In the genomic region with DNA sequence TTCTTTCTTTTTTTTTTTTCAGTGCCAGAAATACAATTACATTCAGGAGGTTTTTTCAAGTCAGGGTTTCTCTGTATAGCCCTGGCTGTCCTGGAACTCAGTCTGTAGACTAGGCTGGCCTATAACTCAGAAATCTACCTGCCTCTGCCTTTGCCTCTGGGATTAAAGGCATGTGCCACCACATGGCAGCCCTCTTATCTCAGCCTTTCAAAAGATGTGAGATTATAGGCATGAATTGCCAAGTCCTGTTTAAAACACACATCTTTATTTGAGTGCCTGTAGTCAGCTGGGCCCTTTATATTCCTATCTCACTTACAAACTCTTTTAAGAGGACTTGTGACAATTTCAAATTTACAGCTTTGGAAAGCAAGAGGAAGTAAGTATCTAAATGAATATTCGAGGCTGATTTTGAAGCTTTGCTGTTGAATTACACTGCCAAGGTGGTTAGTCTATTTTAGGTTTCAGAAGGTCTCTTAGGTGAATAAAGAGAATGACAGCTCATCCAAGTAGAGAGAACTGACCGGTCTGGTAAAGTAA, we compare ENCODE assay signal across 9 mouse cellular contexts. TPM values are rescaled to one million over a fixed set of nuclear protein-coding genes. Genes with fewer than 3 reads are reported as not detected.
DNase-seq lines count a peak whose midpoint lies in the region; ATAC-seq and TF ChIP-seq lines count a peak whose summit lies in the region.
"Had no signal": no experiment of that assay in that cellular context is flagged by ENCODE, and none has a peak within 500 bp of the region (broad histone marks: within the 10 kb centered on the region; RNA-seq: fewer than 3 reads in every experiment).

No protein-coding gene starts in this region.

- peaks cover 15% of the 10 kb centered on the region; the same call in 1 of the 2 replicates for H3K4me1 ChIP-seq in kidney, adult 2 months (ENCODE audit: control insufficient read depth, insufficient read depth, low read length)
- peaks cover 17% of the 10 kb centered on the region for H3K4me1 ChIP-seq in embryonic facial prominence, embryonic 12.5 days
- H3K4me1 ChIP-seq in hindbrain, embryonic 16.5 days (ENCODE audit: control insufficient read depth, insufficient read depth, low read depth, low read length), result peaks cover 25% of the 10 kb centered on the region
- H3K4me1 ChIP-seq in midbrain, embryonic 13.5 days (replicated peaks), result peaks cover 30% of the 10 kb centered on the region

- TF ChIP-seq CTCF in kidney, adult 2 months (conservative IDR thresholded peaks at IDR 0.05; ENCODE audit: insufficient read depth, insufficient read length, low read depth, low read length), result no peak

- no peak for ATAC-seq in embryonic facial prominence, embryonic 12.5 days (ENCODE audit: insufficient number of reproducible peaks, insufficient read depth, low FRiP score, low TSS enrichment)
- no peak for ATAC-seq in hindbrain, embryonic 16.5 days
- no peak for ATAC-seq in midbrain, embryonic 13.5 days
- no peak for ATAC-seq in monocyte, adult 5-6 weeks (replicated peaks; ENCODE audit: insufficient number of reproducible peaks, low FRiP score, low TSS enrichment, poor library complexity, severe bottlenecking)

- no peaks in the 10 kb centered on the region for H3K9me3 ChIP-seq in embryonic facial prominence, embryonic 12.5 days
- no peaks in the 10 kb centered on the region for H3K9me3 ChIP-seq in hindbrain, embryonic 16.5 days (ENCODE audit: control insufficient read depth, low read length)
- no peaks in the 10 kb centered on the region for H3K9me3 ChIP-seq in midbrain, embryonic 13.5 days

- H3K36me3 ChIP-seq in kidney, adult 2 months (ENCODE audit: control insufficient read depth, insufficient read depth, low read length), result no peaks in the 10 kb centered on the region
- H3K36me3 ChIP-seq in embryonic facial prominence, embryonic 12.5 days, result peaks cover 4% of the 10 kb centered on the region
- peaks cover 1% of the 10 kb centered on the region; the same call in 1 of the 2 replicates for H3K36me3 ChIP-seq in hindbrain, embryonic 16.5 days (ENCODE audit: control insufficient read depth, insufficient read depth, low read length)
- peaks cover 6% of the 10 kb centered on the region for H3K36me3 ChIP-seq in midbrain, embryonic 13.5 days

- peak overlapping the region; percentile 90 for H3K4me2 ChIP-seq in embryonic facial prominence, embryonic 12.5 days (replicated peaks)
- H3K4me2 ChIP-seq in hindbrain, embryonic 16.5 days (ENCODE audit: low read length), result no peak overlapping the region; the same call in 1 of the 2 replicates
- H3K4me2 ChIP-seq in midbrain, embryonic 13.5 days (replicated peaks), result peak overlapping the region; percentile 46

- no peak overlapping the region for H3K9ac ChIP-seq in embryonic facial prominence, embryonic 12.5 days
- H3K9ac ChIP-seq in hindbrain, embryonic 16.5 days (ENCODE audit: low read depth, low read length), result peak overlapping the region; percentile 33; the same call in 1 of the 2 replicates
- H3K9ac ChIP-seq in midbrain, embryonic 13.5 days (replicated peaks), result peak overlapping the region; percentile 97; the same call in 1 of the 2 replicates

- no peak overlapping the region for H3K4me3 ChIP-seq in kidney, adult 2 months (ENCODE audit: insufficient read depth, low read depth, low read length)
- H3K4me3 ChIP-seq in embryonic facial prominence, embryonic 12.5 days, result peak overlapping the region; percentile 85; the same call in 1 of the 2 replicates
- H3K4me3 ChIP-seq in hindbrain, embryonic 16.5 days (ENCODE audit: low read length), result no peak overlapping the region; the same call in 1 of the 2 replicates
- peak overlapping the region; percentile 95; the same call in 1 of the 2 replicates for H3K4me3 ChIP-seq in midbrain, embryonic 13.5 days (replicated peaks)

- H3K27ac ChIP-seq in kidney, adult 2 months (ENCODE audit: insufficient read depth, low read depth, low read length), result 0 out of 2 replicates have a peak overlapping the region, but pooled peaks have one; percentile 70
- 0 out of 2 replicates have a peak overlapping the region, but pooled peaks have one; percentile 30 for H3K27ac ChIP-seq in embryonic facial prominence, embryonic 12.5 days
- no peak overlapping the region for H3K27ac ChIP-seq in hindbrain, embryonic 16.5 days (ENCODE audit: low read depth, low read length)
- H3K27ac ChIP-seq in midbrain, embryonic 13.5 days, result no peak overlapping the region

- H3K27me3 ChIP-seq in kidney, adult 2 months (replicated peaks; ENCODE audit: control insufficient read depth, insufficient read depth, low read length), result no peaks in the 10 kb centered on the region
- H3K27me3 ChIP-seq in embryonic facial prominence, embryonic 12.5 days, result no peaks in the 10 kb centered on the region
- H3K27me3 ChIP-seq in hindbrain, embryonic 16.5 days (replicated peaks; ENCODE audit: control insufficient read depth, insufficient read depth, low read length), result no peaks in the 10 kb centered on the region
- H3K27me3 ChIP-seq in midbrain, embryonic 13.5 days, result no peaks in the 10 kb centered on the region

- TF ChIP-seq POLR2A in kidney, adult 2 months (IDR thresholded peaks at IDR 0.05; ENCODE audit: low read depth, low read length), result no peak

- 32% methylated on average over 2 of the region's 2 CpGs for WGBS in kidney, adult 2 months
- 87% methylated on average over 2 of the region's 2 CpGs for WGBS in embryonic facial prominence, embryonic 12.5 days
- 86% methylated on average over 2 of the region's 2 CpGs for WGBS in hindbrain, embryonic 16.5 days
- WGBS in midbrain, embryonic 13.5 days, result 90% methylated on average over 2 of the region's 2 CpGs

- DNase-seq in kidney, adult 2 months, result no peak
- no peak for DNase-seq in kidney, adult 9 months
- no peak for DNase-seq in adrenal gland, adult 18-20 months (ENCODE audit: low spot score in 2 of 2)
- DNase-seq in cerebellum, adult 18-20 months, result no peak

RNA-seq across cellular contexts. Expression of gene Chmp4b, which starts 4.4 kb away (rescaled TPM):
- polyA plus RNA-seq in kidney, adult 2 months (2012; rRNA removed), result 71.9 and 102 TPM in 2 replicates
- polyA plus RNA-seq in embryonic facial prominence, embryonic 12.5 days (2016; fragmentation: Nextera tagmentation; extraction: Ambion mirVana), result 29.3 and 29.4 TPM in 2 replicates
- polyA plus RNA-seq in hindbrain, embryonic 16.5 days (2015; fragmentation: Nextera tagmentation; extraction: Ambion mirVana), result 23.0 and 32.2 TPM in 2 replicates
- 22.2 and 27.2 TPM in 2 replicates for polyA plus RNA-seq in midbrain, embryonic 13.5 days (2015; fragmentation: Nextera tagmentation; extraction: Ambion mirVana)
- 100 to 1,000 TPM; 206 to 285 TPM for total RNA-seq in adrenal gland, adult 18-20 months (2021)
- 201 to 228 TPM (median 225 TPM) in 3 replicates for total RNA-seq in monocyte, adult 5-6 weeks (2017)

RNA-seq across cellular contexts. Expression of gene 4930519P11Rik, which starts 42.7 kb away (rescaled TPM):
- polyA plus RNA-seq in kidney, adult 2 months (2012; rRNA removed), result 0.57 and 0.86 TPM in 2 replicates
- polyA plus RNA-seq in embryonic facial prominence, embryonic 12.5 days (2016; fragmentation: Nextera tagmentation; extraction: Ambion mirVana), result 0.49 and 1.1 TPM in 2 replicates
- polyA plus RNA-seq in hindbrain, embryonic 16.5 days (2015; fragmentation: Nextera tagmentation; extraction: Ambion mirVana), result 0.35 and 0.82 TPM in 2 replicates
- 0.61 and 0.96 TPM in 2 replicates for polyA plus RNA-seq in midbrain, embryonic 13.5 days (2015; fragmentation: Nextera tagmentation; extraction: Ambion mirVana)
- not detected for total RNA-seq in adrenal gland, adult 18-20 months (2021)
- 2.0 TPM in 1 of 3 replicates, not detected in the others for total RNA-seq in monocyte, adult 5-6 weeks (2017)
- total RNA-seq: layer of hippocampus, postnatal 14 days had no signal

RNA-seq across cellular contexts. Expression of gene Zfp341, which starts 42.8 kb away (rescaled TPM):
- 4.9 and 5.3 TPM in 2 replicates for polyA plus RNA-seq in kidney, adult 2 months (2012; rRNA removed)
- 1.4 and 1.7 TPM in 2 replicates for polyA plus RNA-seq in embryonic facial prominence, embryonic 12.5 days (2016; fragmentation: Nextera tagmentation; extraction: Ambion mirVana)
- polyA plus RNA-seq in hindbrain, embryonic 16.5 days (2015; fragmentation: Nextera tagmentation; extraction: Ambion mirVana), result 2.0 and 2.3 TPM in 2 replicates
- 2.0 and 2.1 TPM in 2 replicates for polyA plus RNA-seq in midbrain, embryonic 13.5 days (2015; fragmentation: Nextera tagmentation; extraction: Ambion mirVana)
- 1 to 10 TPM; 3.8 TPM for total RNA-seq in adrenal gland, adult 18-20 months (2021)
- total RNA-seq in monocyte, adult 5-6 weeks (2017), result 2.5 to 3.2 TPM (median 2.8 TPM) in 3 replicates

RNA-seq across cellular contexts. Expression of gene Pxmp4, which starts 52.4 kb away (rescaled TPM):
- 118 and 138 TPM in 2 replicates for polyA plus RNA-seq in kidney, adult 2 months (2012; rRNA removed)
- polyA plus RNA-seq in embryonic facial prominence, embryonic 12.5 days (2016; fragmentation: Nextera tagmentation; extraction: Ambion mirVana), result 16.9 and 18.5 TPM in 2 replicates
- 18.7 and 20.6 TPM in 2 replicates for polyA plus RNA-seq in hindbrain, embryonic 16.5 days (2015; fragmentation: Nextera tagmentation; extraction: Ambion mirVana)
- 12.3 and 13.4 TPM in 2 replicates for polyA plus RNA-seq in midbrain, embryonic 13.5 days (2015; fragmentation: Nextera tagmentation; extraction: Ambion mirVana)
- 10 to 100 TPM; 30.1 to 33.9 TPM for total RNA-seq in adrenal gland, adult 18-20 months (2021)
- 7.3 to 10.6 TPM (median 9.6 TPM) in 3 replicates for total RNA-seq in monocyte, adult 5-6 weeks (2017)

Comparison
In these comparisons a context has a peak if more than half of its experiments do, and no peak if none do; other contexts are left out.
1. H3K27ac ChIP-seq: peak in kidney, adult 2 months (single experiment) and embryonic facial prominence, embryonic 12.5 days (single experiment); none in hindbrain, embryonic 16.5 days (single experiment) and midbrain, embryonic 13.5 days (single experiment).
2. H3K4me3 ChIP-seq: peak in embryonic facial prominence, embryonic 12.5 days (single experiment) and midbrain, embryonic 13.5 days (single experiment); none in kidney, adult 2 months (single experiment) and hindbrain, embryonic 16.5 days (single experiment).